Mouse (Mus musculus): ENCODE measurements around the gene Ascc1.
"Not testable (repeated sequence)": the region's sequence is repeated elsewhere in the genome, so short reads cannot be mapped to it uniquely, and the experiment has no call there.

DNA sequence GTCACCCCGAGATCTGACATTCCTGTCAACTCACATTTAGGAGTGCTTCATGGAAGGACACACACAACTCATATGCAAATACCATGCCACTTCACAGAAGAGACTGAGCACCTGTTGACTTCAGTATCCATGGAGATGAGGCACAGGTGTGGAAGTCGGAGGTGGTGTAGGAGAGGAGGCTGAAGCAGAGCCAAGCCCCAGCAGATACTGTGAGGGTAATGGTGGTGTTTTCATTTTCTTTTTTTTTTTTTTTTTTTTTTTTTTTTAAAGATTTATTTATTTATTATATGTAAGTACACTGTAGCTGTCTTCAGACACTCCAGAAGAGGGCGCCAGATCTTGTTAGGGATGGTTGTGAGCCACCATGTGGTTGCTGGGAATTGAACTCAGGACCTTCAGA lies 8.8 kb upstream of the Ascc1 start:
- TF ChIP-seq POLR2A (IDR thresholded peaks at IDR 0.05; ENCODE audit: extremely low read depth, insufficient read depth, low read length); CTCF (IDR thresholded peaks at IDR 0.05; ENCODE audit: low read depth, low read length): not testable (repeated sequence)

Data from liver, adult 2 months (tissue).